Comparison of ENCODE assay signal across 7 mouse cellular contexts in genomic region chr7:19178035-19178434, GRCm38 (mm10). TPM values are rescaled to one million over a fixed set of nuclear protein-coding genes. Genes with fewer than 3 reads are reported as not detected.
A peak's percentile ranks its signal among the peaks of the same experiment; 100 is the strongest.
DNase-seq lines count a peak whose midpoint lies in the region; ATAC-seq and TF ChIP-seq lines count a peak whose summit lies in the region.

No protein-coding gene starts in this region.

- H3K27ac ChIP-seq in liver, embryonic 11.5 days (ENCODE audit: low read depth, low read length), result no peak overlapping the region
- H3K27ac ChIP-seq in embryonic facial prominence, embryonic 12.5 days, result no peak overlapping the region
- no peak overlapping the region for H3K27ac ChIP-seq in hindbrain, embryonic 12.5 days
- H3K27ac ChIP-seq in midbrain, postnatal 0 days (ENCODE audit: low read depth, low read length), result no peak overlapping the region

- TF ChIP-seq CTCF in midbrain, postnatal 0 days (IDR thresholded peaks at IDR 0.05), result no peak

- H3K36me3 ChIP-seq in liver, embryonic 11.5 days (ENCODE audit: control insufficient read depth, insufficient read depth, low read length), result no peaks in the 10 kb centered on the region
- H3K36me3 ChIP-seq in embryonic facial prominence, embryonic 12.5 days, result no peaks in the 10 kb centered on the region
- H3K36me3 ChIP-seq in hindbrain, embryonic 12.5 days, result no peaks in the 10 kb centered on the region
- H3K36me3 ChIP-seq in midbrain, postnatal 0 days (ENCODE audit: insufficient read depth, low read length), result 0 out of 2 replicates have a peak, but pooled peaks cover 2% of the 10 kb centered on the region

- peak overlapping the region; percentile 17; the same call in 1 of the 2 replicates for H3K4me3 ChIP-seq in liver, embryonic 11.5 days (ENCODE audit: low read depth, low read length)
- peak overlapping the region; percentile 11; the same call in 1 of the 2 replicates for H3K4me3 ChIP-seq in embryonic facial prominence, embryonic 12.5 days
- H3K4me3 ChIP-seq in hindbrain, embryonic 12.5 days, result peak overlapping the region; percentile 25
- peak overlapping the region; percentile 74 for H3K4me3 ChIP-seq in midbrain, postnatal 0 days (ENCODE audit: low read depth, low read length)

- H3K27me3 ChIP-seq in liver, embryonic 11.5 days (replicated peaks; ENCODE audit: control insufficient read depth, insufficient read depth, low read length), result peaks cover 46% of the 10 kb centered on the region
- peaks cover 61% of the 10 kb centered on the region for H3K27me3 ChIP-seq in embryonic facial prominence, embryonic 12.5 days
- H3K27me3 ChIP-seq in hindbrain, embryonic 12.5 days, result peaks cover 65% of the 10 kb centered on the region
- H3K27me3 ChIP-seq in midbrain, postnatal 0 days (ENCODE audit: insufficient read depth, low read length), result no peaks in the 10 kb centered on the region

- DNase-seq in liver, embryonic 11.5 days (ENCODE audit: low spot score), result no peak
- DNase-seq in liver, result no peak
- DNase-seq in midbrain, postnatal 0 days (ENCODE audit: low spot score), result no peak

- peaks cover 30% of the 10 kb centered on the region for H3K4me1 ChIP-seq in liver, embryonic 11.5 days (replicated peaks; ENCODE audit: control insufficient read depth, insufficient read depth, low read length)
- peaks cover 21% of the 10 kb centered on the region for H3K4me1 ChIP-seq in embryonic facial prominence, embryonic 12.5 days
- H3K4me1 ChIP-seq in hindbrain, embryonic 12.5 days, result peaks cover 42% of the 10 kb centered on the region
- no peaks in the 10 kb centered on the region; the same call in 1 of the 2 replicates for H3K4me1 ChIP-seq in midbrain, postnatal 0 days (ENCODE audit: insufficient read depth, low read length)

- no peak overlapping the region for H3K9ac ChIP-seq in liver, embryonic 11.5 days (ENCODE audit: low read depth, low read length)
- no peak overlapping the region for H3K9ac ChIP-seq in embryonic facial prominence, embryonic 12.5 days
- peak overlapping the region; percentile 35; the same call in 1 of the 2 replicates for H3K9ac ChIP-seq in hindbrain, embryonic 12.5 days
- peak overlapping the region; percentile 40 for H3K9ac ChIP-seq in midbrain, postnatal 0 days (replicated peaks; ENCODE audit: low read length, poor library complexity, severe bottlenecking)

- WGBS in liver, embryonic 11.5 days, result 12% methylated on average over 18 of the region's 18 CpGs
- 7% methylated on average over 17 of the region's 18 CpGs for WGBS in embryonic facial prominence, embryonic 12.5 days
- WGBS in hindbrain, embryonic 12.5 days, result 5% methylated on average over 18 of the region's 18 CpGs
- WGBS in midbrain, postnatal 0 days, result 5% methylated on average over 18 of the region's 18 CpGs

- H3K4me2 ChIP-seq in liver, embryonic 11.5 days, result peak overlapping the region; percentile 56
- peak overlapping the region; percentile 30; the same call in 1 of the 2 replicates for H3K4me2 ChIP-seq in embryonic facial prominence, embryonic 12.5 days (replicated peaks)
- H3K4me2 ChIP-seq in hindbrain, embryonic 12.5 days (replicated peaks), result peak overlapping the region; percentile 56
- peak overlapping the region; percentile 88 for H3K4me2 ChIP-seq in midbrain, postnatal 0 days (ENCODE audit: low read depth, low read length, poor library complexity, severe bottlenecking)

- H3K9me3 ChIP-seq in liver, embryonic 11.5 days (ENCODE audit: control insufficient read depth, low read length), result no peaks in the 10 kb centered on the region
- peaks cover 10% of the 10 kb centered on the region; the same call in 1 of the 2 replicates for H3K9me3 ChIP-seq in embryonic facial prominence, embryonic 12.5 days
- 0 out of 2 replicates have a peak, but pooled peaks cover 7% of the 10 kb centered on the region for H3K9me3 ChIP-seq in hindbrain, embryonic 12.5 days (replicated peaks)
- no peaks in the 10 kb centered on the region for H3K9me3 ChIP-seq in midbrain, postnatal 0 days (ENCODE audit: low read length)

- ATAC-seq in liver, embryonic 11.5 days (replicated peaks; ENCODE audit: low FRiP score), result no peak
- no peak for ATAC-seq in embryonic facial prominence, embryonic 12.5 days (ENCODE audit: insufficient number of reproducible peaks, insufficient read depth, low FRiP score, low TSS enrichment)
- ATAC-seq in hindbrain, embryonic 12.5 days (ENCODE audit: low FRiP score), result no peak
- ATAC-seq in midbrain, postnatal 0 days (ENCODE audit: low FRiP score), result no peak
- ATAC-seq in inflammation-experienced regulatory T-cells, adult 6 months, result no peak
- no peak for ATAC-seq in CD4-positive, CD25-positive, alpha-beta regulatory T cell, adult 4 months

RNA-seq across cellular contexts. Expression of gene Eml2, which starts 1.8 kb away (rescaled TPM):
- polyA plus RNA-seq in liver, embryonic 11.5 days (2014; fragmentation: Nextera tagmentation; extraction: Ambion mirVana), result 2.7 and 3.8 TPM in 2 replicates
- 4.5 and 4.9 TPM in 2 replicates for polyA plus RNA-seq in embryonic facial prominence, embryonic 12.5 days (2016; fragmentation: Nextera tagmentation; extraction: Ambion mirVana)
- polyA plus RNA-seq in hindbrain, embryonic 12.5 days (2016; fragmentation: Nextera tagmentation; extraction: Ambion mirVana), result 6.1 and 7.2 TPM in 2 replicates
- 83.7 and 89.0 TPM in 2 replicates for total RNA-seq in midbrain, postnatal 0 days (2014; rRNA removed)
- 13.1 and 13.4 TPM in 2 replicates for polyA plus RNA-seq in midbrain, postnatal 0 days (2015; fragmentation: Nextera tagmentation; extraction: Ambion mirVana)
- polyA plus RNA-seq in inflammation-experienced regulatory T-cells, adult 6 months (2017; shearing (Covaris generic)), result 10 to 100 TPM; 10.2 to 16.5 (median 16.5) TPM
- 10 to 100 TPM in 1 of 2 experiments, 1 to 10 TPM in 1; 10.0 to 30.1 TPM for polyA plus RNA-seq in CD4-positive, CD25-positive, alpha-beta regulatory T cell, adult 4 months (2017; shearing (Covaris generic))

RNA-seq across cellular contexts. Expression of gene Gipr, which starts 12.1 kb away (rescaled TPM):
- 0.69 and 0.73 TPM in 2 replicates for polyA plus RNA-seq in liver, embryonic 11.5 days (2014; fragmentation: Nextera tagmentation; extraction: Ambion mirVana)
- 0.54 and 0.84 TPM in 2 replicates for polyA plus RNA-seq in embryonic facial prominence, embryonic 12.5 days (2016; fragmentation: Nextera tagmentation; extraction: Ambion mirVana)
- 1.4 and 2.0 TPM in 2 replicates for polyA plus RNA-seq in hindbrain, embryonic 12.5 days (2016; fragmentation: Nextera tagmentation; extraction: Ambion mirVana)
- 2.3 and 7.4 TPM in 2 replicates for total RNA-seq in midbrain, postnatal 0 days (2014; rRNA removed)
- polyA plus RNA-seq in midbrain, postnatal 0 days (2015; fragmentation: Nextera tagmentation; extraction: Ambion mirVana), result 1.7 and 2.3 TPM in 2 replicates
- not detected for polyA plus RNA-seq in inflammation-experienced regulatory T-cells, adult 6 months (2017; shearing (Covaris generic))
- polyA plus RNA-seq in CD4-positive, CD25-positive, alpha-beta regulatory T cell, adult 4 months (2017; shearing (Covaris generic)), result not detected

RNA-seq across cellular contexts. Expression of gene Snrpd2, which starts 28.5 kb away (rescaled TPM):
- polyA plus RNA-seq in liver, embryonic 11.5 days (2014; fragmentation: Nextera tagmentation; extraction: Ambion mirVana), result 140 and 158 TPM in 2 replicates
- 149 and 166 TPM in 2 replicates for polyA plus RNA-seq in embryonic facial prominence, embryonic 12.5 days (2016; fragmentation: Nextera tagmentation; extraction: Ambion mirVana)
- 118 and 122 TPM in 2 replicates for polyA plus RNA-seq in hindbrain, embryonic 12.5 days (2016; fragmentation: Nextera tagmentation; extraction: Ambion mirVana)
- total RNA-seq in midbrain, postnatal 0 days (2014; rRNA removed), result 31.4 and 36.7 TPM in 2 replicates
- polyA plus RNA-seq in midbrain, postnatal 0 days (2015; fragmentation: Nextera tagmentation; extraction: Ambion mirVana), result 115 and 116 TPM in 2 replicates
- polyA plus RNA-seq in inflammation-experienced regulatory T-cells, adult 6 months (2017; shearing (Covaris generic)), result 10 to 100 TPM; 73.5 to 94.3 (median 75.9) TPM
- polyA plus RNA-seq in CD4-positive, CD25-positive, alpha-beta regulatory T cell, adult 4 months (2017; shearing (Covaris generic)), result 10 to 100 TPM; 63.0 to 77.3 TPM

RNA-seq across cellular contexts. Expression of gene Qpctl, which starts 28.9 kb away (rescaled TPM):
- polyA plus RNA-seq in liver, embryonic 11.5 days (2014; fragmentation: Nextera tagmentation; extraction: Ambion mirVana), result 7.5 and 9.5 TPM in 2 replicates
- 16.7 and 17.4 TPM in 2 replicates for polyA plus RNA-seq in embryonic facial prominence, embryonic 12.5 days (2016; fragmentation: Nextera tagmentation; extraction: Ambion mirVana)
- polyA plus RNA-seq in hindbrain, embryonic 12.5 days (2016; fragmentation: Nextera tagmentation; extraction: Ambion mirVana), result 21.2 and 22.8 TPM in 2 replicates
- 17.3 and 17.8 TPM in 2 replicates for total RNA-seq in midbrain, postnatal 0 days (2014; rRNA removed)
- polyA plus RNA-seq in midbrain, postnatal 0 days (2015; fragmentation: Nextera tagmentation; extraction: Ambion mirVana), result 30.2 and 32.5 TPM in 2 replicates
- 10 to 100 TPM in 1 of 3 experiments, 1 to 10 TPM in 2; 7.7 to 10.0 (median 8.5) TPM for polyA plus RNA-seq in inflammation-experienced regulatory T-cells, adult 6 months (2017; shearing (Covaris generic))
- 10 to 100 TPM in 1 of 2 experiments, 1 to 10 TPM in 1; 9.1 to 17.8 TPM for polyA plus RNA-seq in CD4-positive, CD25-positive, alpha-beta regulatory T cell, adult 4 months (2017; shearing (Covaris generic))

RNA-seq across cellular contexts. Expression of gene Gpr4, which starts 34.3 kb away (rescaled TPM):
- polyA plus RNA-seq in liver, embryonic 11.5 days (2014; fragmentation: Nextera tagmentation; extraction: Ambion mirVana), result 1.4 and 1.9 TPM in 2 replicates
- polyA plus RNA-seq in embryonic facial prominence, embryonic 12.5 days (2016; fragmentation: Nextera tagmentation; extraction: Ambion mirVana), result 1.4 and 1.7 TPM in 2 replicates
- 2.2 and 2.4 TPM in 2 replicates for polyA plus RNA-seq in hindbrain, embryonic 12.5 days (2016; fragmentation: Nextera tagmentation; extraction: Ambion mirVana)
- total RNA-seq in midbrain, postnatal 0 days (2014; rRNA removed), result 3.1 and 4.7 TPM in 2 replicates
- polyA plus RNA-seq in midbrain, postnatal 0 days (2015; fragmentation: Nextera tagmentation; extraction: Ambion mirVana), result 6.1 and 6.2 TPM in 2 replicates
- under 1 TPM in 1 of 3 experiments, not detected in 2; 0.13 TPM for polyA plus RNA-seq in inflammation-experienced regulatory T-cells, adult 6 months (2017; shearing (Covaris generic))
- under 1 TPM in 1 of 2 experiments, not detected in 1; 0.11 TPM for polyA plus RNA-seq in CD4-positive, CD25-positive, alpha-beta regulatory T cell, adult 4 months (2017; shearing (Covaris generic))

Comparison
In these comparisons a context has a peak if more than half of its experiments do, and no peak if none do; other contexts are left out.
1. H3K4me2 ChIP-seq: peak in every context shown above with its lines; median percentile 88 in midbrain, postnatal 0 days; 56 in liver, embryonic 11.5 days; 56 in hindbrain, embryonic 12.5 days; 30 in embryonic facial prominence, embryonic 12.5 days.
2. H3K4me3 ChIP-seq: peak in every context shown above with its lines; median percentile 74 in midbrain, postnatal 0 days; 25 in hindbrain, embryonic 12.5 days; 17 in liver, embryonic 11.5 days; 11 in embryonic facial prominence, embryonic 12.5 days.
3. H3K9ac ChIP-seq: peak in hindbrain, embryonic 12.5 days (single experiment) and midbrain, postnatal 0 days (single experiment); none in liver, embryonic 11.5 days (single experiment) and embryonic facial prominence, embryonic 12.5 days (single experiment).